Comparison of ENCODE assay signal across 9 mouse cellular contexts in genomic region chrX:52611541-52611940, GRCm38 (mm10). TPM values are rescaled to one million over a fixed set of nuclear protein-coding genes. Genes with fewer than 3 reads are reported as not detected.
A peak's percentile ranks its signal among the peaks of the same experiment; 100 is the strongest.
DNase-seq lines count a peak whose midpoint lies in the region; ATAC-seq and TF ChIP-seq lines count a peak whose summit lies in the region.
"Had no signal": no experiment of that assay in that cellular context is flagged by ENCODE, and none has a peak within 500 bp of the region (broad histone marks: within the 10 kb centered on the region; RNA-seq: fewer than 3 reads in every experiment).

No protein-coding gene starts in this region.

- no peaks in the 10 kb centered on the region for H3K27me3 ChIP-seq in heart, embryonic 14.5 days (ENCODE audit: control insufficient read depth, insufficient read depth, low read length)
- peaks cover 2% of the 10 kb centered on the region; the same call in 1 of the 2 replicates for H3K27me3 ChIP-seq in heart, adult 2 months (ENCODE audit: control insufficient read depth, insufficient read depth, low read length)
- peaks cover 39% of the 10 kb centered on the region for H3K27me3 ChIP-seq in embryonic facial prominence, embryonic 10.5 days (replicated peaks; ENCODE audit: low read depth, poor library complexity, severe bottlenecking)
- peaks cover 14% of the 10 kb centered on the region for H3K27me3 ChIP-seq in hindbrain, embryonic 12.5 days
- peaks cover 22% of the 10 kb centered on the region for H3K27me3 ChIP-seq in liver, embryonic 16.5 days (ENCODE audit: control insufficient read depth, insufficient read depth, low read depth, low read length)

- no peak for TF ChIP-seq POLR2A in heart, adult 2 months (IDR thresholded peaks at IDR 0.05; ENCODE audit: insufficient read depth, low read depth, low read length)

- H3K9me3 ChIP-seq in heart, embryonic 14.5 days (ENCODE audit: control insufficient read depth, low read length) = no peaks in the 10 kb centered on the region
- H3K9me3 ChIP-seq in embryonic facial prominence, embryonic 10.5 days = no peaks in the 10 kb centered on the region
- no peaks in the 10 kb centered on the region for H3K9me3 ChIP-seq in hindbrain, embryonic 12.5 days (replicated peaks)
- no peaks in the 10 kb centered on the region for H3K9me3 ChIP-seq in liver, embryonic 16.5 days (replicated peaks; ENCODE audit: control insufficient read depth, low read length)

- H3K9ac ChIP-seq in heart, embryonic 14.5 days (ENCODE audit: low read length) = peak overlapping the region; percentile 73
- H3K9ac ChIP-seq in heart, adult 2 months (ENCODE audit: low read depth, low read length) = no peak overlapping the region
- H3K9ac ChIP-seq in hindbrain, embryonic 12.5 days = no peak overlapping the region
- no peak overlapping the region for H3K9ac ChIP-seq in liver, embryonic 16.5 days (ENCODE audit: low read depth, low read length)

- no peaks in the 10 kb centered on the region for H3K36me3 ChIP-seq in heart, embryonic 14.5 days (ENCODE audit: control insufficient read depth, insufficient read depth, low read length)
- H3K36me3 ChIP-seq in heart, adult 2 months (ENCODE audit: control insufficient read depth, insufficient read depth, low read length) = no peaks in the 10 kb centered on the region
- H3K36me3 ChIP-seq in embryonic facial prominence, embryonic 10.5 days (replicated peaks) = no peaks in the 10 kb centered on the region; the same call in 1 of the 2 replicates
- H3K36me3 ChIP-seq in hindbrain, embryonic 12.5 days = no peaks in the 10 kb centered on the region
- H3K36me3 ChIP-seq in liver, embryonic 16.5 days (ENCODE audit: control insufficient read depth, insufficient read depth) = no peaks in the 10 kb centered on the region

- peak overlapping the region; percentile 68 for H3K4me2 ChIP-seq in heart, embryonic 14.5 days (ENCODE audit: low read length)
- H3K4me2 ChIP-seq in hindbrain, embryonic 12.5 days (replicated peaks) = peak overlapping the region; percentile 70
- peak overlapping the region; percentile 24 for H3K4me2 ChIP-seq in liver, embryonic 16.5 days (ENCODE audit: low read depth, low read length)

- no peak for TF ChIP-seq EP300 in heart, adult 2 months (IDR thresholded peaks at IDR 0.05; ENCODE audit: insufficient read depth, low read depth, low read length)

- H3K79me2 ChIP-seq in heart, adult 2 months (replicated peaks; ENCODE audit: control insufficient read depth, insufficient read depth, low read length) = no peaks in the 10 kb centered on the region

- H3K27ac ChIP-seq in heart, embryonic 14.5 days (replicated peaks in 1 of 2; ENCODE audit: control insufficient read depth in 1 of 2, insufficient read depth in 1 of 2, low read depth in 2 of 2, low read length in 2 of 2) = no peak overlapping the region
- no peak overlapping the region for H3K27ac ChIP-seq in heart, adult 2 months
- peak overlapping the region; percentile 90 for H3K27ac ChIP-seq in embryonic facial prominence, embryonic 10.5 days (replicated peaks)
- no peak overlapping the region for H3K27ac ChIP-seq in hindbrain, embryonic 12.5 days
- H3K27ac ChIP-seq in liver, embryonic 16.5 days (ENCODE audit: low read length) = no peak overlapping the region

- peak overlapping the region; percentile 49 to 52; a peak in 3 of 4 replicates for H3K4me3 ChIP-seq in heart, embryonic 14.5 days (ENCODE audit: control insufficient read depth in 1 of 2, insufficient read depth in 1 of 2, low read depth in 1 of 2, low read length in 2 of 2)
- no peak overlapping the region for H3K4me3 ChIP-seq in heart, adult 2 months
- H3K4me3 ChIP-seq in embryonic facial prominence, embryonic 10.5 days = peak overlapping the region; percentile 74
- H3K4me3 ChIP-seq in hindbrain, embryonic 12.5 days = peak overlapping the region; percentile 43
- H3K4me3 ChIP-seq in liver, embryonic 16.5 days (ENCODE audit: low read depth, low read length) = peak overlapping the region; percentile 54

- TF ChIP-seq CTCF in heart, adult 2 months (IDR thresholded peaks at IDR 0.05) = no peak

- WGBS in heart, embryonic 14.5 days = 24% methylated on average over 6 of the region's 6 CpGs
- 66% methylated on average over 6 of the region's 6 CpGs for WGBS in heart, adult 2 months
- 40% methylated on average over 6 of the region's 6 CpGs for WGBS in embryonic facial prominence, embryonic 10.5 days
- WGBS in hindbrain, embryonic 12.5 days = 39% methylated on average over 6 of the region's 6 CpGs
- WGBS in liver, embryonic 16.5 days (ENCODE audit: insufficient replicate concordance) = 60% methylated on average over 6 of the region's 6 CpGs

- H3K4me1 ChIP-seq in heart, embryonic 14.5 days (ENCODE audit: control insufficient read depth in 2 of 2, insufficient read depth in 2 of 2, low read length in 2 of 2) = peaks cover 0 to 4% of the 10 kb centered on the region in 2 experiments; a peak in 2 of 4 replicates
- H3K4me1 ChIP-seq in heart, adult 2 months (ENCODE audit: control insufficient read depth, insufficient read depth, low read length) = no peaks in the 10 kb centered on the region
- H3K4me1 ChIP-seq in embryonic facial prominence, embryonic 10.5 days = peaks cover 23% of the 10 kb centered on the region
- H3K4me1 ChIP-seq in hindbrain, embryonic 12.5 days = no peaks in the 10 kb centered on the region
- no peaks in the 10 kb centered on the region for H3K4me1 ChIP-seq in liver, embryonic 16.5 days (ENCODE audit: control insufficient read depth, low read depth, low read length)

- intact Hi-C loops in heart, adult 2 months (cut with DNase I) = no loop called here

- ATAC-seq in heart, embryonic 14.5 days (ENCODE audit: insufficient number of reproducible peaks, insufficient read depth, low FRiP score, low read depth) = no peak
- no peak for ATAC-seq in hindbrain, embryonic 12.5 days (ENCODE audit: low FRiP score)
- no peak for ATAC-seq in liver, embryonic 16.5 days (ENCODE audit: low read depth)

- no peak for DNase-seq in heart, adult 2 months
- no peak for DNase-seq in embryonic facial prominence, embryonic 10.5 days (ENCODE audit: low spot score)
- no peak for DNase-seq in adrenal gland, postnatal 4 days (ENCODE audit: low spot score in 2 of 2)
- no peak for DNase-seq in layer of hippocampus, postnatal 14 days (ENCODE audit: low spot score in 2 of 2)
- DNase-seq in c-Kit-positive CD71-positive TER-119-positive erythroid progenitor cells, embryonic 14.5 days (ENCODE audit: low spot score) = no peak
- DNase-seq: adrenal gland, postnatal 36 days had no signal

RNA-seq across cellular contexts. Expression of gene Gpc3, which starts 2.2 kb away (rescaled TPM):
- 548 and 579 TPM in 2 replicates for polyA plus RNA-seq in heart, embryonic 14.5 days (2014; fragmentation: Nextera tagmentation; extraction: Ambion mirVana)
- 10 to 100 TPM; 13.2 to 14.8 TPM for total RNA-seq in heart, adult 2 months (2021)
- 11.9 and 24.6 TPM in 2 replicates for polyA plus RNA-seq in heart, adult 2 months (2012; rRNA removed)
- 722 and 727 TPM in 2 replicates for polyA plus RNA-seq in embryonic facial prominence, embryonic 10.5 days (2016; fragmentation: Nextera tagmentation; extraction: Ambion mirVana)
- polyA plus RNA-seq in hindbrain, embryonic 12.5 days (2016; fragmentation: Nextera tagmentation; extraction: Ambion mirVana) = 330 and 398 TPM in 2 replicates
- 312 and 343 TPM in 2 replicates for polyA plus RNA-seq in liver, embryonic 16.5 days (2015; fragmentation: Nextera tagmentation; extraction: Ambion mirVana)
- total RNA-seq in adrenal gland, postnatal 4 days (2021) = 100 to 1,000 TPM; 202 to 258 TPM
- 1 to 10 TPM; 7.1 to 9.3 TPM for total RNA-seq in layer of hippocampus, postnatal 14 days (2021)

Comparison
In these comparisons a context has a peak if more than half of its experiments do, and no peak if none do; other contexts are left out.
1. RNA of gene Gpc3, which starts 2.2 kb away (polyA plus RNA-seq): 722 to 727 TPM in embryonic facial prominence, embryonic 10.5 days, 548 to 579 TPM in heart, embryonic 14.5 days, 312 to 343 TPM in liver, embryonic 16.5 days and 330 to 398 TPM in hindbrain, embryonic 12.5 days; 11.9 to 24.6 TPM in heart, adult 2 months; every median in the first group is over 10 times any median in the second.
2. Peak in every context shown above with its lines, with median percentiles within 50 percentile points of each other: H3K4me2 ChIP-seq.